ENCODE assay signal across 21 mouse cellular contexts in the genomic region with DNA sequence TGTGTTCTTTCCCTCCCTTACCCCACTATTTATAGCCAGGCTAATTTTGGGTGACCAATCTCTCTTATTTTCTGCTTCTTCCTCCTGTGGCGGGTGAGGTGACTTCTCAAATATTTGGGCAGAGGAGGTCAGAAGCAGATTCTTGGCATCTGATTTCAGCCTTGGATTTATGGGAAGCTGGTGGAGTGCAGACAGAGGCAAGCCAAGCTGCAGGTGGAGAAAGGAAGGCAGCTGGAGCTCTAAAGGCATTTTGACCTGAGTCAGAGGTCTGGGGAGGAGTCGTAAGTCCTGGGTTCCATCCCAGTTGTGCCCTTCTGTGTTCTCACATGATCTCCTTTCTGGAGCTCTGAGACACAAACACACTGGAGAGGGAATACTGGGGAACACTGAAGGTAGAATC. TPM values are rescaled to one million over a fixed set of nuclear protein-coding genes. Genes with fewer than 3 reads are reported as not detected.
A peak's percentile ranks its signal among the peaks of the same experiment; 100 is the strongest.
DNase-seq lines count a peak whose midpoint lies in the region; ATAC-seq and TF ChIP-seq lines count a peak whose summit lies in the region.
"Had no signal": no experiment of that assay in that cellular context is flagged by ENCODE, and none has a peak within 500 bp of the region (broad histone marks: within the 10 kb centered on the region; RNA-seq: fewer than 3 reads in every experiment).

No protein-coding gene starts in this region.

- no peak for ATAC-seq in heart, embryonic 13.5 days (ENCODE audit: extremely low read depth, insufficient number of reproducible peaks, low FRiP score, low TSS enrichment)
- ATAC-seq in heart, embryonic 12.5 days (ENCODE audit: insufficient number of reproducible peaks, low FRiP score) = no peak
- ATAC-seq: forebrain, postnatal 0 days; hindbrain, embryonic 16.5 days; intestine, postnatal 0 days; midbrain, embryonic 13.5 days had no signal

- peaks cover 68% of the 10 kb centered on the region for H3K27me3 ChIP-seq in heart, embryonic 13.5 days (replicated peaks)
- peaks cover 46% of the 10 kb centered on the region for H3K27me3 ChIP-seq in heart, embryonic 12.5 days (replicated peaks)
- H3K27me3 ChIP-seq in myocyte (ENCODE audit: control insufficient read depth, insufficient read depth, insufficient read length) = no peaks in the 10 kb centered on the region

- H3K27ac ChIP-seq in heart, embryonic 13.5 days (replicated peaks) = 0 out of 2 replicates have a peak overlapping the region, but pooled peaks have one; percentile 15
- no peak overlapping the region for H3K27ac ChIP-seq in heart, embryonic 12.5 days (ENCODE audit: poor library complexity, severe bottlenecking)
- peak overlapping the region; percentile 76 for H3K27ac ChIP-seq in brown adipose tissue, adult 24 weeks (replicated peaks; ENCODE audit: low read depth, low read length)
- H3K27ac ChIP-seq: limb, embryonic 15.5 days; liver, embryonic 15.5 days; midbrain, embryonic 13.5 days had no signal

- DNase-seq in cerebellum, adult 9-10 months = peak; percentile 13
- no peak for DNase-seq in cerebellum, adult 9-11 months
- no peak for DNase-seq in lung, postnatal 25 days (ENCODE audit: low spot score)
- no peak for DNase-seq in spleen, postnatal 4 days (ENCODE audit: low spot score in 2 of 2)
- DNase-seq: adrenal gland, adult 8-10 months; embryo, embryonic 11 days; forebrain, postnatal 0 days; spleen, adult 18-20 months; thymus, adult 18-20 months had no signal

- H3K79me2 ChIP-seq in myocyte (ENCODE audit: control insufficient read depth, insufficient read depth) = peaks cover 37% of the 10 kb centered on the region

- no peaks in the 10 kb centered on the region for H3K9me3 ChIP-seq in heart, embryonic 13.5 days
- H3K9me3 ChIP-seq in heart, embryonic 12.5 days (replicated peaks) = no peaks in the 10 kb centered on the region
- H3K9me3 ChIP-seq: limb, embryonic 15.5 days; liver, embryonic 15.5 days; midbrain, embryonic 13.5 days had no signal

- peaks cover 62% of the 10 kb centered on the region for H3K4me1 ChIP-seq in heart, embryonic 13.5 days
- peaks cover 31% of the 10 kb centered on the region for H3K4me1 ChIP-seq in heart, embryonic 12.5 days (replicated peaks)
- H3K4me1 ChIP-seq in brown adipose tissue, adult 24 weeks (ENCODE audit: control insufficient read depth, insufficient read depth, insufficient read length, low read length) = peaks cover 2% of the 10 kb centered on the region; the same call in 1 of the 2 replicates

- H3K4me3 ChIP-seq in heart, embryonic 13.5 days = no peak overlapping the region
- no peak overlapping the region for H3K4me3 ChIP-seq in heart, embryonic 12.5 days
- no peak overlapping the region for H3K4me3 ChIP-seq in brown adipose tissue, adult 24 weeks (ENCODE audit: insufficient read depth, low read depth, low read length)
- H3K4me3 ChIP-seq in myocyte = no peak overlapping the region
- H3K4me3 ChIP-seq: limb, embryonic 15.5 days; liver, embryonic 15.5 days; midbrain, embryonic 13.5 days had no signal

- H3K36me3 ChIP-seq in heart, embryonic 13.5 days = no peaks in the 10 kb centered on the region
- no peaks in the 10 kb centered on the region for H3K36me3 ChIP-seq in heart, embryonic 12.5 days
- no peaks in the 10 kb centered on the region for H3K36me3 ChIP-seq in myocyte (ENCODE audit: control insufficient read depth, insufficient read depth)
- H3K36me3 ChIP-seq: limb, embryonic 15.5 days; liver, embryonic 15.5 days; midbrain, embryonic 13.5 days had no signal

- TF ChIP-seq POLR2A in myocyte (IDR thresholded peaks at IDR 0.05; ENCODE audit: insufficient read length, low read depth) = no peak

- H3K9ac ChIP-seq in heart, embryonic 13.5 days = peak overlapping the region; percentile 25; the same call in 1 of the 2 replicates
- no peak overlapping the region for H3K9ac ChIP-seq in heart, embryonic 12.5 days
- H3K9ac ChIP-seq: forebrain, postnatal 0 days; limb, embryonic 15.5 days; liver, embryonic 15.5 days; midbrain, embryonic 13.5 days had no signal

- no peak overlapping the region for H3K4me2 ChIP-seq in heart, embryonic 13.5 days
- no peak overlapping the region for H3K4me2 ChIP-seq in heart, embryonic 12.5 days
- H3K4me2 ChIP-seq in myocyte (ENCODE audit: low read depth) = peak overlapping the region; percentile 91
- H3K4me2 ChIP-seq: limb, embryonic 15.5 days; liver, embryonic 15.5 days; midbrain, embryonic 13.5 days had no signal

- no peak overlapping the region for H3ac ChIP-seq in myocyte (ENCODE audit: control insufficient read depth, insufficient read length)

- 40% methylated on average over 2 of the region's 2 CpGs for WGBS in heart, embryonic 13.5 days
- 58% methylated on average over 2 of the region's 2 CpGs for WGBS in heart, embryonic 12.5 days

TF ChIP-seq in myocyte, 11 proteins besides CTCF, POLR2A, EP300 and RAD21:
- TF ChIP-seq CEBPB (IDR thresholded peaks at IDR 0.05; ENCODE audit: insufficient read depth, poor library complexity, severe bottlenecking) (peak; percentile 36; the same call in 1 of the 2 replicates), MYOD1 (IDR thresholded peaks at IDR 0.05; ENCODE audit: control insufficient read depth in 1 of 3, insufficient read length in 2 of 3, low read depth in 2 of 3) (peak; percentile 73 to 92 (median 89)), SRF (IDR thresholded peaks at IDR 0.05; ENCODE audit: control insufficient read depth, insufficient read length, low read depth) (no peak), MAX (IDR thresholded peaks at IDR 0.05; ENCODE audit: low read depth) (no peak), TCF12 (IDR thresholded peaks at IDR 0.05; ENCODE audit: insufficient read depth, poor library complexity, severe bottlenecking) (peak; percentile 91), E2F4 (IDR thresholded peaks at IDR 0.05; ENCODE audit: insufficient read depth) (no peak), USF1 (IDR thresholded peaks at IDR 0.05; ENCODE audit: low read depth) (peak; percentile 14), REST (IDR thresholded peaks at IDR 0.05; ENCODE audit: insufficient read depth, insufficient read length) (no peak), TCF3 (IDR thresholded peaks at IDR 0.05; ENCODE audit: insufficient read length, low read depth) (peak; percentile 58), MYOG (IDR thresholded peaks at IDR 0.05; ENCODE audit: control insufficient read depth in 1 of 3, insufficient read depth in 1 of 3, insufficient read length in 2 of 3, low read depth in 2 of 3) (peak; percentile 25 to 93 (median 88)), POLR2AphosphoS2 (IDR thresholded peaks at IDR 0.05; ENCODE audit: insufficient read length, low read depth) (no peak)
TF ChIP-seq in myocyte: peak in this region for 6.

RNA-seq across cellular contexts. Expression of a gene that starts 2.2 kb away (rescaled TPM):
- polyA plus RNA-seq in heart, embryonic 13.5 days (2015; fragmentation: Nextera tagmentation; extraction: Ambion mirVana) = 2.4 and 2.9 TPM in 2 replicates
- polyA plus RNA-seq in heart, embryonic 12.5 days (2016; fragmentation: Nextera tagmentation; extraction: Ambion mirVana) = 1.4 and 1.5 TPM in 2 replicates
- 23.2 and 28.5 TPM in 2 replicates for polyA plus RNA-seq in brown adipose tissue, adult 24 weeks (2012; ENCODE audit: insufficient read depth, insufficient read length, missing spikeins)
- 635 TPM for polyA plus RNA-seq in myocyte (2012; fragmentation: generic; extraction: Trizol)

RNA-seq across cellular contexts. Expression of a gene that starts 7.6 kb away (rescaled TPM):
- polyA plus RNA-seq in heart, embryonic 13.5 days (2015; fragmentation: Nextera tagmentation; extraction: Ambion mirVana) = 199 and 223 TPM in 2 replicates
- polyA plus RNA-seq in heart, embryonic 12.5 days (2016; fragmentation: Nextera tagmentation; extraction: Ambion mirVana) = 161 and 165 TPM in 2 replicates
- 297 and 417 TPM in 2 replicates for polyA plus RNA-seq in brown adipose tissue, adult 24 weeks (2012; ENCODE audit: insufficient read depth, insufficient read length, missing spikeins)
- 238 TPM for polyA plus RNA-seq in myocyte (2012; fragmentation: generic; extraction: Trizol)

RNA-seq across cellular contexts. Expression of a gene that starts 8.8 kb away (rescaled TPM):
- polyA plus RNA-seq in heart, embryonic 13.5 days (2015; fragmentation: Nextera tagmentation; extraction: Ambion mirVana) = 8.9 and 10.3 TPM in 2 replicates
- 6.0 and 6.3 TPM in 2 replicates for polyA plus RNA-seq in heart, embryonic 12.5 days (2016; fragmentation: Nextera tagmentation; extraction: Ambion mirVana)
- polyA plus RNA-seq in brown adipose tissue, adult 24 weeks (2012; ENCODE audit: insufficient read depth, insufficient read length, missing spikeins) = 10.9 and 11.5 TPM in 2 replicates
- 63.3 TPM for polyA plus RNA-seq in myocyte (2012; fragmentation: generic; extraction: Trizol)

RNA-seq across cellular contexts. Expression of a gene that starts 29.3 kb away (rescaled TPM):
- polyA plus RNA-seq in heart, embryonic 13.5 days (2015; fragmentation: Nextera tagmentation; extraction: Ambion mirVana) = 0.15 TPM in 1 of 2 replicates, not detected in the other
- 0.15 TPM in 1 of 2 replicates, not detected in the other for polyA plus RNA-seq in heart, embryonic 12.5 days (2016; fragmentation: Nextera tagmentation; extraction: Ambion mirVana)
- polyA plus RNA-seq in brown adipose tissue, adult 24 weeks (2012; ENCODE audit: insufficient read depth, insufficient read length, missing spikeins) = not detected in 2 replicates
- 0.71 TPM for polyA plus RNA-seq in myocyte (2012; fragmentation: generic; extraction: Trizol)
- polyA plus RNA-seq: embryonic facial prominence, embryonic 14.5 days; forebrain, postnatal 0 days; hindbrain, embryonic 16.5 days; liver, embryonic 15.5 days; midbrain, embryonic 13.5 days; neural tube, embryonic 14.5 days; stomach, embryonic 14.5 days had no signal

RNA-seq across cellular contexts. Expression of a gene that starts 30.7 kb away (rescaled TPM):
- polyA plus RNA-seq in heart, embryonic 13.5 days (2015; fragmentation: Nextera tagmentation; extraction: Ambion mirVana) = 370 and 426 TPM in 2 replicates
- 341 and 358 TPM in 2 replicates for polyA plus RNA-seq in heart, embryonic 12.5 days (2016; fragmentation: Nextera tagmentation; extraction: Ambion mirVana)
- 59.5 and 73.6 TPM in 2 replicates for polyA plus RNA-seq in brown adipose tissue, adult 24 weeks (2012; ENCODE audit: insufficient read depth, insufficient read length, missing spikeins)
- 2,403 TPM for polyA plus RNA-seq in myocyte (2012; fragmentation: generic; extraction: Trizol)

Comparison
In these comparisons a context has a peak if more than half of its experiments do, and no peak if none do; other contexts are left out.
1. RNA of a gene that starts 2.2 kb away (polyA plus RNA-seq): 635 TPM in myocyte (single experiment); 23.2 to 28.5 TPM in brown adipose tissue, adult 24 weeks, 2.4 to 2.9 TPM in heart, embryonic 13.5 days and 1.4 to 1.5 TPM in heart, embryonic 12.5 days; every median in the first group is over 10 times any median in the second.